Mouse (Mus musculus) forebrain, embryonic 11.5 days (tissue): Measurements from ENCODE around the gene Decr2. TPM values are rescaled to one million over a fixed set of nuclear protein-coding genes. Genes with fewer than 3 reads are reported as not detected.

ENCODE experiments used
- ATAC-seq: fragments of 200-750 bp; cut with Nextera tagmentation; replicated peaks from 2 replicates; pipeline ENCODE4 v1.8.0; 2017; ENCODE audit warnings: moderate TSS enrichment; ENCODE audit not compliant: low FRiP score
- DNase-seq: peaks from one replicate; pipeline ENCODE4 v3.0.0-alpha.2; 2017; ENCODE audit warnings: low spot score
- H3K27ac ChIP-seq: fragments of 300-500 bp; sonication (generic); 2 replicates; pipeline ENCODE4 v1.5.1; 2014; ENCODE audit warnings: low read depth, low read length
- H3K27me3 ChIP-seq: fragments of 300-500 bp; sonication (generic); 2 replicates; pipeline ENCODE4 v1.6.1; 2014; ENCODE audit warnings: mild to moderate bottlenecking, low read length, mixed read lengths; ENCODE audit not compliant: control insufficient read depth, insufficient read depth
- H3K36me3 ChIP-seq: fragments of 300-500 bp; sonication (generic); 2 replicates; pipeline ENCODE4 v1.6.1; 2014; ENCODE audit warnings: mild to moderate bottlenecking, low read length, moderate library complexity, mixed read lengths; ENCODE audit not compliant: control insufficient read depth, insufficient read depth
- H3K4me1 ChIP-seq: fragments of 300-500 bp; sonication (generic); replicated peaks from 2 replicates; pipeline ENCODE4 v1.6.1; 2014; ENCODE audit warnings: low read length, mixed read lengths; ENCODE audit not compliant: control insufficient read depth, insufficient read depth
- H3K4me2 ChIP-seq: fragments of 300-500 bp; sonication (generic); 2 replicates; pipeline ENCODE4 v1.6.1; 2014; ENCODE audit warnings: low read depth, mild to moderate bottlenecking, low read length, moderate library complexity, mixed read lengths; ENCODE audit not compliant: severe bottlenecking
- H3K4me3 ChIP-seq: fragments of 300-500 bp; sonication (generic); 2 replicates; pipeline ENCODE4 v1.5.1; 2014; ENCODE audit warnings: low read depth, low read length
- H3K9ac ChIP-seq: fragments of 300-500 bp; sonication (generic); 2 replicates; pipeline ENCODE4 v1.6.1; 2014; ENCODE audit warnings: low read length
- H3K9me3 ChIP-seq: fragments of 300-500 bp; sonication (generic); 2 replicates; pipeline ENCODE4 v1.6.1; 2016; ENCODE audit warnings: low read length, mixed read lengths; ENCODE audit not compliant: control insufficient read depth
- WGBS: fragments of 180-500 bp; shearing (Covaris S2); extraction: QIAGEN DNeasy Blood & Tissue Kit; methylation state at CpG from one replicate; pipeline ENCODE4 v1.1.7; 2014; 5-methylcytosine and 5-hydroxymethylcytosine counted together
- polyA plus RNA-seq: library from polyadenylated mRNA; unstranded; fragments of >200 nt; fragmentation: Nextera tagmentation; extraction: Ambion mirVana; gene quantifications from 2 replicates; pipeline ENCODE4 v1.2.1, GENCODE M21; 2014

Decr2 gene
- polyA plus RNA-seq, 1 experiment from 2014 or later: 24.6 TPM

GRCm38 (mm10) chr17:26125226-26125625 lies 35.1 kb upstream of the Decr2 start:
- Histone ChIP-seq H3K36me3 (peaks cover 6% of the 10 kb centered on the region; the same call in 1 of the 2 replicates), H3K9ac (no peak overlapping the region), H3K4me3 (no peak overlapping the region), H3K9me3 (no peaks in the 10 kb centered on the region), H3K27me3 (no peaks in the 10 kb centered on the region), H3K4me2 (no peak overlapping the region), H3K27ac (no peak overlapping the region), H3K4me1 (peaks cover 7% of the 10 kb centered on the region)
- DNase-seq (no peak), ATAC-seq (no peak)
- WGBS: 94% methylated on average over 10 of the region's 10 CpGs

GRCm38 (mm10) chr17:26124560-26124959 lies 34.4 kb upstream of the Decr2 start:
- Histone ChIP-seq H3K9ac (no peak overlapping the region), H3K4me1 (peaks cover 7% of the 10 kb centered on the region), H3K4me2 (peak overlapping the region; percentile 67), H3K27ac (no peak overlapping the region), H3K9me3 (no peaks in the 10 kb centered on the region), H3K4me3 (peak overlapping the region; percentile 79), H3K36me3 (peaks cover 6% of the 10 kb centered on the region; the same call in 1 of the 2 replicates), H3K27me3 (no peaks in the 10 kb centered on the region)
- DNase-seq (no peak), ATAC-seq (no peak)
- WGBS: 95% methylated on average over 7 of the region's 7 CpGs

- H3K27me3 ChIP-seq: no peaks in the 10 kb centered on the region
- peaks cover 7% of the 10 kb centered on the region for H3K4me1 ChIP-seq
- ATAC-seq: peak; percentile 90
- H3K4me3 ChIP-seq: peak within 1 kb of the TSS; percentile 79
- no peaks in the 10 kb centered on the region for H3K9me3 ChIP-seq
- H3K4me2 ChIP-seq: peak within 1 kb of the TSS; percentile 67
- H3K27ac ChIP-seq: no peak within 1 kb of the TSS
- peaks cover 4% of the 10 kb centered on the region; the same call in 1 of the 2 replicates for H3K36me3 ChIP-seq
- H3K9ac ChIP-seq: peak within 1 kb of the TSS; percentile 73
- WGBS: under 1% methylated on average over 32 of the region's 32 CpGs
- DNase-seq: peak; percentile 94
Measured at GRCm38 (mm10) chr17:26123267-26123684, 33.1 kb upstream of the Decr2 start, which contains the start of gene Mrpl28. Mrpl28 (plus strand) TSS chr17:26123500.

DNA sequence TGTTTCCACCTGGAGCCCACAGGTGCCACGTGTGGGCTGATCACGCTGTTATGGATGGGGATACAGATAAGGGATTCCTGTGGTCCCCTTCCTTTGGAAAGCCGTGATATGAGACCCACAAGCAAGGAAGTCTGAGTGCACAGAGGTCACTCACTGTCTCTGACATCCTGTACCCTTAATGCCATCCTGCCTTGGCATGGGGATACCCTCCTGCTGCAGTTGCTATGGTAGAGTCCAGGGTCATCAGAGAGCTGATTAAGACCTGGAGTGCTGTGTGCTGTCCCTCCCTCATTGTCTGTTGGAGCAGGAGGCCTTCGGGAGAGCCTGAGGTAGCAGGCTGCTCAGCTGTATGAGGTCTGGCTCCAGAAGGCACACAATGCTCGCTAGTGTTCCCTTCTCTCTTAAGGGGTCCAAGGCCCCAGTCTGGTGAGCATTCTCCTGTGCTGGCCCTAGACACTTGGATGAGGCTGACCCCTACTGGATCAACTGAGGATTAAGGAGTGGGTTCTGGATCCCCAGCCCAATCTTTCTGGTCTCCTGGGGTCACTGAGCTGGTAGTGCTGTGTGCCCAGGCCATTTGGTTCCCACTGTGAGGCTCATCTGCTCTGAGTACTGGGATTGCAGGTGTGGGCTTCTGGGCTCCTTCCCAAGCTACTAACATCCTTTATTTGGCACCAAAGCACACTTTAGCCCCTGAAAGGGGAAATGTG lies 32.4 kb upstream of the Decr2 start:
- ATAC-seq (no peak; the same call in 1 of the 2 replicates), DNase-seq (no peak)
- Histone ChIP-seq H3K27ac (no peak overlapping the region), H3K4me3 (no peak overlapping the region), H3K4me1 (peaks cover 7% of the 10 kb centered on the region), H3K36me3 (peaks cover 4% of the 10 kb centered on the region; the same call in 1 of the 2 replicates), H3K27me3 (no peaks in the 10 kb centered on the region), H3K9me3 (no peaks in the 10 kb centered on the region), H3K9ac (no peak overlapping the region), H3K4me2 (no peak overlapping the region)
- WGBS: 55% methylated on average over 5 of the region's 5 CpGs

GRCm38 (mm10) chr17:26119766-26120710 lies 29.9 kb upstream of the Decr2 start:
- DNase-seq (peak; percentile 80), ATAC-seq (no peak)
- H3K4me3 ChIP-seq: no peak overlapping the region

DNA sequence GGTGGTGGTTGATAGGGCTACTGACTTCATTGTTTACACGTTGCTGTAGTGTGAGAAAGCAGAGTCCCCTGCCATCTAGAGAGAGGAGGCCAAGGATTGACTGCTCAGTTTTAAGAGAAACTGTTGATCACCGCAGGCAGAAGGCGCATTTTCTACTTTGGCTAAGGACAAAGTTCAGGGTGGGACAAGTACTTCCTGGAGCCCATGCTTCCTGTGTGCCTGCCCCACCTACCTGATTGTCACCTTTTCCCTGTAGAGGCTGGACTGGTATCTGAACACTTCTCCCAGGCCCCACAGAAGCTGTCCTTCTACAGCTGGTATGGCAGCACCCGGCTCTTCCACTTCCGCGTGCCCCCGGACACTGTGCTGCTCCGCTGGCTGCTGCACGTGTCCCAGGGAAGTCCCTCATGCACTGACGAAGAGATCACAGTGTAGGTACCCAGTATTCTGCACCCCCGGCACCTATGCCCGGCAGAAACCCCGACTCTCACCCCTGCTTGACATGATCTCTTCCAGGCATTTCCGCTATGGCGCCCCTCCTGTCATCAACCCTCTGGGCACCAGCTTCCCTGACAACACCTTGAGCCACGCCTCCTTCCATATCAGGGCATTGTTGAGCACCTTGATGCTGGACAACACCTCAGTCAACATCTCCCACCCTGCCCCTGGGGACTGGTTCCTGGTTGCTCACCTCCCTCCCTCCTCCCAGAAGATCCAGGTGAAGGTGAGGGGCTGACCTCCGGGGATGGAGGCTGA lies 26.5 kb upstream of the Decr2 start:
- Histone ChIP-seq H3K4me3 (no peak overlapping the region), H3K4me2 (no peak overlapping the region), H3K27ac (no peak overlapping the region), H3K9me3 (no peaks in the 10 kb centered on the region), H3K4me1 (no peaks in the 10 kb centered on the region), H3K27me3 (peaks cover 27% of the 10 kb centered on the region), H3K9ac (no peak overlapping the region), H3K36me3 (no peaks in the 10 kb centered on the region)
- 85% methylated on average over 17 of the region's 17 CpGs for WGBS
- DNase-seq (no peak), ATAC-seq (no peak)

More at GRCm38 (mm10) chr17:26119766-26120710, 29.9 kb upstream of the Decr2 start:
- Histone ChIP-seq H3K27ac (no peak overlapping the region), H3K9ac (no peak overlapping the region), H3K36me3 (no peaks in the 10 kb centered on the region), H3K4me2 (no peak overlapping the region), H3K9me3 (no peaks in the 10 kb centered on the region), H3K27me3 (peaks cover 8% of the 10 kb centered on the region), H3K4me1 (peaks cover 7% of the 10 kb centered on the region)
- 51% methylated on average over 33 of the region's 33 CpGs for WGBS

DNA sequence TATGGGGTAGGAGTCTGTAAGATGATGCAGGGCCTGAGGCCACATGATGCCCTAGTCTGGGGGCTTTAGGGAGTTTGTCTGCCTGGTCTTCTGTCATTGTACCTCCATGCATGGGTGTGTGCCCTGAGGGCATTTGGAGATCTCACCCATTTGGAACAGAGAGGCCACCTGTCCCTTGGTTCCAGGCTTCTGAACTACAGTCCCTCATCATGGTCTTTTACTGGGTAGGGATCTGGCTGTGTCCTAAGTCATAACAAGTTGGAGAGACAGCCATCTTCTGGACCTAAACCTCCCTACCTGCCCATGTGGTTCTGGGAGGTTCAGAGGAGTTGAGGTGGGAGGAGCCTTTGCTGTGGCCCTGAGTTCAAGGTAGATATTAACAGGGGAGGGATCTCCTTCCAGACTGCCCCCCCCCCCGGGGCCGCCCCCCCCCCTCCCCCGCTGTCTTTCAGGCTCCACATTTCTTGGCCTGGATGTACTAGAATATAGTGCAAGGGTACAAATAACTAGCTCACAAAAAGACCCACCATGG lies 25.9 kb upstream of the Decr2 start:
- H3K4me1 ChIP-seq: peaks cover 3% of the 10 kb centered on the region
- H3K9me3 ChIP-seq: no peaks in the 10 kb centered on the region
- no peak for ATAC-seq
- no peak for DNase-seq
- no peak overlapping the region for H3K9ac ChIP-seq
- 54% methylated on average over 2 of the region's 3 CpGs for WGBS
- peaks cover 27% of the 10 kb centered on the region for H3K27me3 ChIP-seq
- H3K4me3 ChIP-seq: no peak overlapping the region
- no peak overlapping the region for H3K27ac ChIP-seq
- H3K36me3 ChIP-seq: no peaks in the 10 kb centered on the region
- no peak overlapping the region for H3K4me2 ChIP-seq
